Mouse (Mus musculus) cerebellum, adult 11 months (tissue): ENCODE measurements around the gene Stk38.
"Not testable (repeated sequence)": the region's sequence is repeated elsewhere in the genome, so short reads cannot be mapped to it uniquely, and the experiment has no call there.

Experiments
- DNase-seq: peaks from one replicate; pipeline ENCODE4 v3.0.0; 2022

The Stk38 gene

DNA sequence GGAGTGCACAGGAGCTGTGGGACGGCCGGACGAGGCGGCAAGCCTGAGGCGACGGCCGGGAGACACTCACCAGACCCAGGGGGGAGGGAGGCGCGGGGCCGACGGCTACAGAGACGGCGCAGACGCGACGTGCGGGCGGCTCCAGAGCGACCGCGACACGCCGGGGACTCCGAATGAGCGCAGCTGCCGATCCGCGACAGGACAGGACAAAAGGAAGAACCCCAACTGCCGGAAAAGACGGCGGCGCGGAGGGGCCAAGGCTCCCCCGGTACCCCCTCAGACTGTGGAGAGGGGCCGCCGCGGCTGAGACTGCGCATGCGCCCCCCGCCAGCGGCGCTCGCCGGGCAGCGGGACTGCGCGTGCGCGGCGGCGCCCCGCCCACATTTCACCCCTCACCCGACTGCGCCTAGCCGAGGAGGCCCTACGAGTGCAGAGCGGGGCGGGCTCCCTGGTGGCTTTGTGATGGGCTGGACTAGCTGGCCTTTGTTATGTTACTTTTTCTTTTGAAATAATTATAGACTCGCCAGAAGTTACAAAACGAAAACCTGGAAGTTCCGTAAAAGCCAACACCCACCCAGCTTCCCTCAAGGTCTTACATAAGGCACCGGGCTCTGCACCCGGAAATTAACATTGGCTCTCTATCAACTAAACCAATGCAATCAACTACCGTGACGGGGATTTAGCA is at the start of gene Stk38:
Stk38 (minus strand) TSS at position 355 of the 685 bp plus-strand sequence.
- peak; percentile 91 for DNase-seq

GRCm38 (mm10) chr17:29057361-29057890 is 49.6 kb upstream of the Stk38 start:
- DNase-seq: no peak

DNA sequence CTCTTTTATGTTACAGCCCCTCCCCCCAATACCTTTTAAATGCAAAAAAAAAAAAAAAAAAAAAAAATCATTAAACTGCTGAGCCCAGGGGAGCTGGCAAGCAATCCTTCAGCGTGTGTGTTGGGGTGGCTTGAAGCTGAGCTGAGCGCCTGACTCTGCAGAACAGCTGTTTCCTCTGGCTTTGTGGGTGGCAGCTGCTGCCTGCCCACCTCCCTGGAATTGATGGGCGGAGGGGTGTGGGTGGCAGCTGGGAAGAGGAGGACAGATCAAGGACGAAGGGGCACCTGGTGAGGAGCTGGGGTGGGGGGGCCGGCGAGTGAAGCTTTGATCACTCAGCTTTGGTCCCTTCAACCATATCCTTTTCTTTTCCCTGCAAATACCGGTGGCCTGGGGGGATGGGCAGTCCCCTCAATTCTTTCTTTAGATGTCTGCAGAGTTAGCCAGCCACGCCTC is 48.9 kb upstream of the Stk38 start:
- DNase-seq: no peak

DNA sequence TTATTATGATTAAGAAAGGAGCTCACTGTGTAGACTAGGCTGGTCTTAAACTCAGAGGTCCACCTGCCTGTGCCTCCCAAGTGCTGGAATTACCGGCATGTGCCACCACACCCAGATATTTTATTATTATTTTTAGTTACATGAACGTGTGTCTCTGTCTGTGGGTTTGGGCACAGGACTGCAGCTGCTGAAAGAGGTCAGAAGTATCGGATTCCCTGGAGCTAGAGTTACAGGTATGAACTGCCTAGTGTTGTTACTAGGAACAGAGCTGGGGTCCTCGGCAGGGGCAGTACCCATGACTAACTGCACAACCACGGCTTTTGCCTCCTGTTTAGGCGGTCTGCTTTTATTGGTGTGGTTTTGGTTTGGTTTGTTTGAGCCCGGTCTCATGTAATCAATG is 48.4 kb upstream of the Stk38 start:
- no peak for DNase-seq

DNA sequence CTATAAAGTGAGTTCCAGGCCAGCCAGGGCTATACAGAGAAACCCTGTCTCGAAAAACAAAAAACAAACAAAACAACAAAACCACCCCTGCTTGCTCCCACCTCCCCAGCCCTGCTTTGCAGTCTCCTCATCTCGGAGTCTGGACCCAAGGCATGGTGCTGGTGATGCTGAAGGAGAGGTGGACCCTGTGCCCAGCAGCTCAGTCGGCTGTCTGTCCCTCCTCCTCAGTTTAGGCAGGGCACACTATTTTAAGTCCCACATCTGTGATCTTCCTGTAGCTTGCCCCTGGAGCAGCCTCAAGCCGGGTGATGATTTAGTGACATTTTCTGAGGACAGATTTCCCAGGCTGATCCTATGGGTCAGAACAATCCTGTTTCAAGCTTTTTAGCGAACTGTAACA is 47.8 kb upstream of the Stk38 start:
- no peak for DNase-seq

DNA sequence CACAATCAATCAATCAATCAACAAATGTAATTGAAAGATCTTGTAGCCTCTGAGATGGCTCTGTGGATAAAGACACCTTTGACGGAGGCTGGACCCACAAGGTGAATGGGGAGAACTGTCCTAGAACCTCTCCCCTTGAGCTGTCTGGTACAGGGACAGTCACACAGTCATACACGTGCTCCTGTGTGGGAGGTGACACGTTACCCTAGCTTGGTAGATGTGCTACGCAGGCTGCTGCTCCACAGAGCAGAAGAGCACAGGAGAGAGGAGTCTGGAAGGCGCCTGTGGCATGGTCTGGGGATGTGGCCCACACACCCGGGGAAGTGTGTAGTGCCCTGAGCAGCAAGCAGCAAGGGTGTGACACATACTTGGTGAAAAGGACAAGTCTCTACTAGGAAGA is 46.6 kb upstream of the Stk38 start:
- DNase-seq: no peak

DNA sequence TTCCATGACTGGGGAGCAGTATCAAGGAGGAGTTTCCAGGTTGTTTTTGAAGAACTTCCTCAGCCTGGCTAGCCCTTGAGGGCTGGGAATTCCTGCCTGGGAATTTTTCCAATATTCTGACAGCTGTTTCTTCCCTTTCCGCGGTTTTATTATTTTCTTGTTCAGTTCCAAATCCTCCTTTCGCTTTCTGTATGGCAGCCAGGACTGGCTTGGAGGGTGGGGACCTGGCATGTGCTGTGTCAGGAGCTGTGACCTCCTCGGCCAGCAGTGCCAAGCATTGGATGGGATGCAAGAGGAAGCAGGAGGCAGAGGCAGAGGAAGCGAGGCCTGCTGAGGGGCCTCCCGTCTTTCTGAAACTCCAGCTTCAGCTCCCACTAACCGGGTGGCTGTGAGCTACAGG is 46.0 kb upstream of the Stk38 start:
- DNase-seq: no peak

DNA sequence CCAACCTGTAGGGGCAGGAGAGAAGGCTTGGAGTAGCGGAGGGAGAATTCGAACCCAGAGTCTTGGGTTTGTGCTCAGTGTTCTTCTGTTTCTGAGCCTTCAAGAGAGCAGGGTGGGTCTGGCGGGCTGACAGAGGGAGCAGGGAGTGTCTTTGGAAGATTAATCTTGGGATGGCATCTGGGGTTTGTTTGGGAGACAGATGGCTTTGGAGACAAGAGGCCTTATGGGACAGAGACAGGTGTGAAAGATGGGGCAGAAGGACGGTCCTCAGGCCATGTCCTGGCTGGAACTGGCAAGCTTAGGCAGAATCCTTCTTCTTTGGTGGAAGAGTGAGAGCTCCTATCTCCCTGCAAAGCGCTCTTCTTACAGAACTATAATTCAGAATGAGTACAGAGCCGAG is 45.3 kb upstream of the Stk38 start:
- DNase-seq: no peak

DNA sequence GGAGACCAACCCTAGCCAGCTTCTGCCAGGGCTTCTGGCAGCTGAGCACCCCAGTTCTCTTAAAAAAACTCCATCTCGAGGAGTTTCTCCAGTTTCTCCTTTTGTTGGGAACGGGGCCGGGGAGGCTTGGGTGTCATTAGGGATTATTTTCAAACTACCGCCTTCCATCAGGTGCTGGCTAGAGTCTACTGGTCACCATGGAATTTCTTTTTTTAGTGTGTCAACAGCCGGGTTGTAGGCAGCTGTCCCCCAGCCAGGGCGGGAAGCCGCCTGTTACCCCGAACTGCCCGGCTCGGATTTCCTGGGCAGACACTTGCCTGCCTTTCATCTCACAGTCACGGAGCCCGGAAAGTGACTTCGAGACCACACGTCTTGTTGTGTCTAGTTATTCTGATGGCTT is 43.0 kb upstream of the Stk38 start:
- no peak for DNase-seq

GRCm38 (mm10) chr17:29049923-29050322 is 42.1 kb upstream of the Stk38 start:
- no peak for DNase-seq

DNA sequence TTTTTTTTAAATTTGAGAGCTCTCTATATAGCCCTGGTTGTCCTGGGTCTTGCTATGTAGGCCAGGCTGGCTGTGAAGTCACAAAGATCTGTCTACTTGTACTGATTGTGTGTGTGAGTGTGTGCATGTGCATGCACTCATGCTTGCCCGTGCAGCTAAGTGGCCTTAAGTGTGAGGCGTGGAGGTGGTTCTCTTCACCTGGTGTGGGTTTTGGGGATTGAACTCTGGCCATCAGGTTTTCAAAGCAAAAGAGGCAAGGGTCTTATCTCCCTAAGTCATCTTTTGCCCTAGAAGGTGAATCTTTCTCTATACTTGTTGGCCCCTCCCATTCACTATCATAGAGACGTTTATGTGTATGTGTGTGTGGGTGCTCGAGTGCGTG is 41.7 kb upstream of the Stk38 start:
- DNase-seq: no peak

- peak; percentile 88 for DNase-seq
Observed at GRCm38 (mm10) chr17:29048748-29049507, 41.1 kb upstream of the Stk38 start.

DNA sequence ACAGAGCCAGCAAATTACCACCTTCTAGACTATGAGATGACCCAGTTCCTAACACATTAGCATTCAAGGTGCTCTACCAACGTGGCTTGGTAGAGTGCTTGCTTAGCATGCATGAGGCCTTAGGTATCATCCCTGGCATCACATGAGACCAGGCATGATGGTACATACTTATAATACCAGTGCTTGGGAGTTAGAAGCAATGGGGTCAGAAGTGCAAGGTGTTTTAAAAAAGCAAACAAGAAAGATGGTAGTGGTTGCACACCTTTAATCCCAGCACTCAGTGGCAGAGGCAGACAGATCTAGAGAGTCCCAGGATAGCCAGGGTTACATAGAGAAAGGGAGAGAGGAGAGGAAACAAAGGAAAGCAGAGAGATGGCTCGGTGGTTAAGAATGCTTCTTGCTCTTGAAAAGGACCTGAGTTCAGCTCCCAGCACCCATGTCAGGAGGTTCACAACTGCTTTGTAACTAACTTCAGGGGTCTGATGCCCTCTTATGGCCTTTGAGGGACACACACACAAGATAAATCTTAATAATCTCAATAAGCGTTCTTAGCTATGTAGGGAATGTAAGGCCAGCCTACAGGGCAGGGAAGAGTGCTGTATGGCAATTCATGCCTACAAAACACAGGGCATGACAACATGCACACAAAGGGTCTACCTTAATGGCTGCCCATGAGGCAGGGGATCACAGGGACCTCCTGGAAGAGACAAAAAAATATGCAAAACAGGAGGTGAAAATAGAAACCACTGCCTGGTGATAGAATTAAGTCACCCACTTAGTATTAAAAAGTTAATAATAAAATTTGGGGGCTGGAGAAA is 40.1 kb upstream of the Stk38 start:
- no peak for DNase-seq

GRCm38 (mm10) chr17:29046863-29047262 is 39.1 kb upstream of the Stk38 start:
- DNase-seq: no peak

DNA sequence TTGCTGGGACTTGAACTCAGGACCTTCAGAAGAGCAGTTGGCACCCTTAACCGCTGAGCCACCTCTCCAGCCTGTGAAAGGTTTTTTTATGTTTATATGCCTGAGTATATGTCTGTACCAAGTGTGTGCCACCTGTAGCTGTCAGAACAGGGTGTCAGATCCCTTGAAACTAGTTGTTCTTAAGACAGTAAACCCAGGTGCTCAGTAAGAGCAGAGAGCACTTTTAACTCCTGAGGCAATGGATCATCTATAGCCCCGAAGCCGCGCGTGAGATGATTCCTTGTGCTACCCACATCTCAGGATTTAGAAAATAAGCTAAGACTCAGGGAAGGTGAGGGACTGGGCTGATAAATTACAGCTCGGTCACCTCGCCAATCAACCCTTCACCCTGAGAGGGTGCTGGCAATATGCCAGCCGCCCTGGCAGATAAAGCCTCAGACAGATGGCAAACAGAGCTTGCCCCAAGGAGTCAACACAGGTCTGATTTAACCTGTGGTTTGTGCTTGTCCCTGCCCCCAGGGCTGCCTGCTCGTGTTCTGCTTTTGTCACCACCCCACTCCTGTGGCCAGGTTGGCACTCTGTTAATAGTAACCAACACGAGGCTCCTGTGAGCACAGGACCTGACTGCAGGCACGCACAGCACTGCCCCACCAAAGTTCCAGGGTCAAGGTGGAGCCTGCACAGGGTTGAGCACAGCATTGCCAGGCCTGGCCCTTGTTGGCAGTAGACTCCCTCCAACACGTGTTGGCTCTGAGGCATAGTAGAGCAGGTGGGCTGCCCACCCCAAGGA is 38.1 kb upstream of the Stk38 start:
- peak; percentile 74 for DNase-seq

DNA sequence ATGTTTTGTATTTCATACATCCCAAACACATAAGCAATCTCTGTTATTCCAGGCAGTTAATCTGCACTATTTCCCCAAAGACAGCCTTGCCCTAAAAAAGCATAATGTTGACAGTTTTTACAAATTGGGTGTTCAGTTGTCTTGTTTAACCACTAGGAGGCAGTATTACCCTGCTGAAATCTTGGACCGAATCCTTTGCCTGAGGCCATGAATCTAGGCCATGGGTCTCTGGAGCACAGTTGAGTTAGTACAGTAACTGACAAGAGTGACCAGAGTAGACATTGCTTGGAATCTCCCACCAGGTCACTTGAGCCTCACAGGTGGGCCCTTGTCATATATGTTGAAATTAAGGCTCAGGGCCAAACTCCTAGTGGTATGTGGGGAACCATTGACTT is 37.1 kb upstream of the Stk38 start:
- DNase-seq: no peak

DNA sequence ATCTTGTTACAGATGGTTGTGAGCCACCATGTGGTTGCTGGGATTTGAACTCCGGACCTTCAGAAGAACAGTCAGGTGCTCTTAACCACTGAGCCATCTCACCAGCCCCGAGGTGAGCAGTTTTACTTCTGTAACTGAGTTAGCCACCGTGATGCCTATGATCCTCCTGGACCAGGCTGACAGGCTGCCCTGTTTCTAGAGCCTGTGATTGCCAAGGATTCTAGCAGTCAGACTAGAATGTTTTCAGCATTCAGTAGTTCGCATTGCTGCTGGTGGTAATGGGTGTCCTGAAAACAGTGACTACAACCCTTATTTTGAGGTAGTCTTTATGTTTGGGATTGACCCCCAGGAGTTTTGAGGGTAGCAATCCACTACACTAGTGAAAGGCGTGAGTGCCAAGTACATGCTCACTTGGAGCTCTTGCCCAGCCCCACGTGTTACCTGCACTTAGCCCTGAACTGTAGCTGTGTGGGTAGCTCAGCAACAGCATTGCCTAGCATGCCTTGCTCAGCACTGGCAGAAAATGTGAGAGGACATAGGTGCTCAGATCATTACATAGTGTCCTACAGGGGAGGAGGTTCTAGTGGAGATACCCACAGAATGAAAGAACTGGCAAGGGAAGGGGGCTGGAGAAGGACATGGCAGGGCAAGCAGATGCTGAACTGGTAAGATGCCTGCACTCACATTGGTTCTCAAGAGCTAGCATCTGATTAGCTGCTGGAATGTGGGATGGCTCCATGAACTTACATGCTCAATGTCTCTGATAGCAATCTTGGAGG is 36.5 kb upstream of the Stk38 start:
- no peak for DNase-seq

DNA sequence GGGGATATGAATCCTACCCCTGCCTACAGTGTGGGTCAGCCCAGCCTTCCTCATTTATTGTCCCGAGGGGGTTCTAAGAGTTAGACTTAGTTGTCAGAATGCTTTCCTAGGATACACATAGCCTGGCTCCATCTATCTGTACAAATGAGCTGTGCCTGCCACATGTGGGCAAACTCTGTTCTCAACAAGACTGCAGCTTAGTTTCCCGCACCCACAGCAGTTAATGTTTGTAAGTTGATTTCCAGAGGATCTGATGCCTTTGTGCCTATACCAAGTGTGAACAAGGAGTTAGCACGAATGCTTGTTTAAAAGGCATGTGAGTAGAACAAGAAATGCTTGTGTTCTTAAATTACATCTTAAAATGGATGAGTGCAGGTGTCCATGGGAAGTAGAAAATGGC is 35.8 kb upstream of the Stk38 start:
- DNase-seq: no peak

GRCm38 (mm10) chr17:29042569-29042968 is 34.8 kb upstream of the Stk38 start:
- DNase-seq: no peak

DNA sequence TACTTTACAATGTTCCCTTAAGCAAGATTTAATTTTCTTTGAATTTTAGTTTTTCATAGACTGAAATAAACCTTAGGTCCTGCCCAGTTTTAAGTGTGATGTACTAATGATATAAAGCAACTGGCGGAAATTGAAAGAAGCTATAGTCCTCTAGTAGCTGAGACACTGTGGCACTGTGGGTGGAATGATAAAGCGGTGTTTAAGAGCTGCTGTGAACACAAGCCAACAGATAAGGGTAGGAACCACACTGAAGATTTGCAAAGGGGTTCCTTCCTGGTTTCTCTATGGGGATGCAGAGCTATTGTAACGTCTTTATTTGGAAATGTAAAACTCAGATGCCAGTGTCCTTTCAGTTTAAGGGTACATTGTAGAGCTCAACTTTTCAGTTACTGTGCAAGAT is 33.8 kb upstream of the Stk38 start:
- not testable (repeated sequence) for DNase-seq

- DNase-seq: no peak
Observed at GRCm38 (mm10) chr17:29039351-29039750, 31.6 kb upstream of the Stk38 start.

DNA sequence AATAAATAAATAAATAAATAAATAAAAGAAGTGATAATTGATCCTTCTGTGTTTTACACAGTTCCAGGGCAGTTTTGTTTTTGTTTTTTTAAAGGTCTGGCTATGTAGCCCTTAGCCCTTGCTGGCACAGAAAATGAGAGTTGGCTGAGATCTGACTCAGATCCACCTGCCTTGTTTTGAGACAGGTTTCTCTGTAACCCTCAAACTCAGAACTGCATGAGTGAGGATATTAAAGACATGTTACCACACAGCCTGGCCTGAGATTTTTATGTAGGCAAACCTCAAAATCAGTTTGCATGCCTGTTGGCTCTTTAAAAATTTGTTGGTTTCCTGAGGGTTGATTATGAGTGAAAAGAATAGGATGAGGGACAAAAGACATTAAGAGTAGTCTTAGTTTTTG is 27.7 kb upstream of the Stk38 start:
- DNase-seq: no peak
